10 mouse cellular contexts compared by ENCODE assay signal in genomic region chr1:139376638-139377286, GRCm38 (mm10). TPM values are rescaled to one million over a fixed set of nuclear protein-coding genes. Genes with fewer than 3 reads are reported as not detected.
DNase-seq lines count a peak whose midpoint lies in the region; ATAC-seq and TF ChIP-seq lines count a peak whose summit lies in the region.
"Had no signal": no experiment of that assay in that cellular context is flagged by ENCODE, and none has a peak within 500 bp of the region (broad histone marks: within the 10 kb centered on the region; RNA-seq: fewer than 3 reads in every experiment).

TSS of gene Crb1 (minus strand) at chr1:139377100.

- H3K27ac ChIP-seq in cerebellum, adult 2 months (ENCODE audit: insufficient read depth, low read length), result no peak within 1 kb of the TSS
- no peak within 1 kb of the TSS for H3K27ac ChIP-seq in ES-E14 (ENCODE audit: insufficient read depth, low read depth, low read length, poor library complexity, severe bottlenecking)
- H3K27ac ChIP-seq in forebrain, embryonic 11.5 days (ENCODE audit: low read depth, low read length), result no peak within 1 kb of the TSS
- H3K27ac ChIP-seq in limb, embryonic 12.5 days, result no peak within 1 kb of the TSS

- no peaks in the 10 kb centered on the region for H3K4me1 ChIP-seq in cerebellum, adult 2 months (ENCODE audit: control insufficient read depth, insufficient read depth, low read length)
- H3K4me1 ChIP-seq in ES-E14 (ENCODE audit: control insufficient read depth in 2 of 2, insufficient read depth in 2 of 2, low read length in 2 of 2, poor library complexity in 1 of 2), result peaks cover 0 to 6% of the 10 kb centered on the region in 2 experiments; a peak in 1 of 4 replicates
- H3K4me1 ChIP-seq in forebrain, embryonic 11.5 days (replicated peaks; ENCODE audit: control insufficient read depth, insufficient read depth, low read length), result 0 out of 2 replicates have a peak, but pooled peaks cover 4% of the 10 kb centered on the region
- H3K4me1 ChIP-seq in limb, embryonic 12.5 days (replicated peaks), result peaks cover 5% of the 10 kb centered on the region

- H3K9me3 ChIP-seq in ES-E14 (ENCODE audit: control insufficient read depth, insufficient read depth, low read depth, low read length), result no peaks in the 10 kb centered on the region
- H3K9me3 ChIP-seq in forebrain, embryonic 11.5 days (ENCODE audit: control insufficient read depth, low read length), result no peaks in the 10 kb centered on the region
- H3K9me3 ChIP-seq in limb, embryonic 12.5 days, result no peaks in the 10 kb centered on the region

- TF ChIP-seq POLR2A in cerebellum, adult 2 months (IDR thresholded peaks at IDR 0.05; ENCODE audit: borderline replicate concordance, insufficient read depth, low read length), result no peak

- H3K36me3 ChIP-seq in ES-E14 (ENCODE audit: control insufficient read depth, insufficient read depth, low read length, poor library complexity, severe bottlenecking), result no peaks in the 10 kb centered on the region
- H3K36me3 ChIP-seq in forebrain, embryonic 11.5 days (ENCODE audit: control insufficient read depth, insufficient read depth, low read length), result no peaks in the 10 kb centered on the region
- no peaks in the 10 kb centered on the region for H3K36me3 ChIP-seq in limb, embryonic 12.5 days

- peak within 1 kb of the TSS; percentile 32 for H3K4me2 ChIP-seq in forebrain, embryonic 11.5 days (ENCODE audit: low read depth, low read length, severe bottlenecking)
- H3K4me2 ChIP-seq in limb, embryonic 12.5 days, result peak within 1 kb of the TSS; percentile 30

- H3K4me3 ChIP-seq in cerebellum, adult 2 months (replicated peaks; ENCODE audit: insufficient read depth, low read depth, low read length), result no peak within 1 kb of the TSS
- no peak within 1 kb of the TSS for H3K4me3 ChIP-seq in ES-E14 (ENCODE audit: insufficient read depth in 1 of 2, low read depth in 1 of 2, low read length in 2 of 2, poor library complexity in 1 of 2, severe bottlenecking in 1 of 2)
- H3K4me3 ChIP-seq in forebrain, embryonic 11.5 days (ENCODE audit: low read depth, low read length), result peak within 1 kb of the TSS; percentile 14
- H3K4me3 ChIP-seq in limb, embryonic 12.5 days (replicated peaks), result no peak within 1 kb of the TSS

- WGBS in cerebellum, adult 2 months, result 17% methylated on average over 5 of the region's 5 CpGs
- WGBS in forebrain, embryonic 11.5 days, result 8% methylated on average over 5 of the region's 5 CpGs
- 12% methylated on average over 5 of the region's 5 CpGs for WGBS in limb, embryonic 12.5 days

- in situ Hi-C loops in ES-E14 (cut with MboI; ENCODE audit: low sequenced_read_pairs in 2 of 2, unreplicated experiment in 2 of 2), result no loop called here

- no peaks in the 10 kb centered on the region for H3K27me3 ChIP-seq in cerebellum, adult 2 months (ENCODE audit: control insufficient read depth, insufficient read depth, low read length)
- H3K27me3 ChIP-seq in forebrain, embryonic 11.5 days (ENCODE audit: control insufficient read depth, insufficient read depth, low read length), result no peaks in the 10 kb centered on the region
- no peaks in the 10 kb centered on the region for H3K27me3 ChIP-seq in limb, embryonic 12.5 days

- peak; percentile 73 for ATAC-seq in forebrain, embryonic 11.5 days (replicated peaks; ENCODE audit: low FRiP score)
- no peak for ATAC-seq in limb, embryonic 12.5 days (ENCODE audit: insufficient number of reproducible peaks, insufficient read depth, low FRiP score, low TSS enrichment, low read depth)

- TF ChIP-seq CTCF in cerebellum, adult 2 months (IDR thresholded peaks at IDR 0.05; ENCODE audit: borderline replicate concordance, insufficient read depth, low read depth, low read length), result no peak

- no peak within 1 kb of the TSS for H3K9ac ChIP-seq in ES-E14 (ENCODE audit: insufficient read depth, low read depth, low read length, poor library complexity, severe bottlenecking)
- H3K9ac ChIP-seq in forebrain, embryonic 11.5 days (ENCODE audit: low read length), result peak within 1 kb of the TSS; percentile 17; the same call in 1 of the 2 replicates
- 0 out of 2 replicates have a peak within 1 kb of the TSS, but pooled peaks have one; percentile 27 for H3K9ac ChIP-seq in limb, embryonic 12.5 days (replicated peaks)

- peak; percentile 10 to 12 for DNase-seq in cerebellum, postnatal 14 days
- no peak for DNase-seq in cerebellum, adult 2 months
- DNase-seq in ES-E14 (ENCODE audit: low read depth, low spot score), result peak; percentile 12
- peak; percentile 53 for DNase-seq in forebrain, embryonic 11.5 days (ENCODE audit: low spot score)
- no peak for DNase-seq in left cerebral cortex, adult 8-10 months (ENCODE audit: low spot score in 2 of 2)
- DNase-seq in spleen, postnatal 14 days (ENCODE audit: low spot score in 2 of 2), result no peak
- no peak for DNase-seq in testis, postnatal 14 days (ENCODE audit: low spot score)
- DNase-seq: lung, postnatal 36 days had no signal

TF ChIP-seq in ES-E14, 5 proteins besides CTCF, POLR2A, EP300 and RAD21:
- TF ChIP-seq MAFK (IDR thresholded peaks at IDR 0.05; ENCODE audit: insufficient read depth, low read depth, low read length) (no peak), HCFC1 (IDR thresholded peaks at IDR 0.05; ENCODE audit: borderline replicate concordance, insufficient read depth, low read length) (no peak), ZC3H11A (IDR thresholded peaks at IDR 0.05; ENCODE audit: borderline replicate concordance, low read depth, low read length) (no peak), CHD2 (IDR thresholded peaks at IDR 0.05; ENCODE audit: low read depth, low read length) (no peak), ZNF384 (IDR thresholded peaks at IDR 0.05; ENCODE audit: low read depth, low read length) (no peak)

RNA-seq across cellular contexts. Expression of gene Crb1, which starts in this region (rescaled TPM):
- 0.21 and 0.25 TPM in 2 replicates for polyA plus RNA-seq in cerebellum, adult 2 months (2012; rRNA removed)
- total RNA-seq in ES-E14 (2012; rRNA removed), result 0.11 and 0.18 TPM in 2 replicates
- polyA plus RNA-seq in forebrain, embryonic 11.5 days (2014; fragmentation: Nextera tagmentation; extraction: Ambion mirVana), result 2.0 and 2.1 TPM in 2 replicates
- 0.05 and 0.39 TPM in 2 replicates for polyA plus RNA-seq in limb, embryonic 12.5 days (2016; fragmentation: Nextera tagmentation; extraction: Ambion mirVana)
- 1 to 10 TPM in 2 of 4 experiments, under 1 TPM in 2; 0.65 to 1.2 (median 0.92) TPM for total RNA-seq in left cerebral cortex, adult 8-10 months (2022)
- total RNA-seq: hematopoietic stem cell, adult 5-6 weeks had no signal

Comparison
In these comparisons a context has a peak if more than half of its experiments do, and no peak if none do; other contexts are left out.
1. DNase-seq: peak in cerebellum, postnatal 14 days (2 of 2) and forebrain, embryonic 11.5 days (single experiment); none in cerebellum, adult 2 months (0 of 2), left cerebral cortex, adult 8-10 months (0 of 2), spleen, postnatal 14 days (0 of 2) and testis, postnatal 14 days (single experiment).
2. Peak in DNase-seq in ES-E14; RNA of the gene not detected or under 1 TPM.